Mouse (Mus musculus): ENCODE measurements around the gene Otop3.

Otop3 gene

DNA sequence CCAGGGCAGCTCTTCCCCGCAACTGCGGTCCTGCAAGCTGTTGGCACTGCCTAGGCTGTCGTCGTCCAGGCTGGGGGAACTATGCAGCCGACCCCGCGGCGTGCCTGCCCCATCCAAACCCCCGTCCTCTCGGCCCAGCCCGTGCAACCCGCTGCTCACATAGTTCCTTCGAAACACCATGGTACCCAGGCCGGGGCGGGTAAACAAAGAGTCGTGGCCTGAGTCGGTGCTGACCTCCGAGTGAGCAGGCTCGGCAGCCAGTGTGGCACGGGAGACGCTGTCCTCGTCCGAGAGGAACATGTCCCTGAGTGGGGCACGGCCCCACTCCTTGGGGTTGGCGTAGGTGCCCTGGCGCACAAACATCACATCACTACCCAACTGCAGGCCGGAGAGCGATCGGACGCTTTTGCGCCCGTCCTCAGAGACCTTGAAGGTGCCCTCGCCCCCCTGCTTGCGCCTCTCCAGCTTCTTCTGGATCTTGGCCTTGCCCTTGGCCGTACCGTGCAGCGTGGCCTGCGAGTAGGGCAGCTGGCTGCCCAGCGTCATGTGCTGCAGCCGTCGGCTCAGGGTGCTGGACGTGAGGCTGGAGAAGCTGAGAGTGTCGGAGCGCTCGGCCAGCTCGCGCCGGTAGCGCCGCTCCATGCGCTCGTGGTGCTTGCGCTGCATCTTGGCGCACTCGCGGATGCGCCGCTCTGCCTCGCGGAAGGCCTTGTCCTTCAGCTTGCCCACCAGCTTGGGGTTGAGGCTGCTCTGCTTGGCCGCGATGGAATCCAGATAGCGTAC, 16.1 kb upstream of the Otop3 start:
- no peak for DNase-seq (ENCODE audit: low read depth, low spot score)

DNA sequence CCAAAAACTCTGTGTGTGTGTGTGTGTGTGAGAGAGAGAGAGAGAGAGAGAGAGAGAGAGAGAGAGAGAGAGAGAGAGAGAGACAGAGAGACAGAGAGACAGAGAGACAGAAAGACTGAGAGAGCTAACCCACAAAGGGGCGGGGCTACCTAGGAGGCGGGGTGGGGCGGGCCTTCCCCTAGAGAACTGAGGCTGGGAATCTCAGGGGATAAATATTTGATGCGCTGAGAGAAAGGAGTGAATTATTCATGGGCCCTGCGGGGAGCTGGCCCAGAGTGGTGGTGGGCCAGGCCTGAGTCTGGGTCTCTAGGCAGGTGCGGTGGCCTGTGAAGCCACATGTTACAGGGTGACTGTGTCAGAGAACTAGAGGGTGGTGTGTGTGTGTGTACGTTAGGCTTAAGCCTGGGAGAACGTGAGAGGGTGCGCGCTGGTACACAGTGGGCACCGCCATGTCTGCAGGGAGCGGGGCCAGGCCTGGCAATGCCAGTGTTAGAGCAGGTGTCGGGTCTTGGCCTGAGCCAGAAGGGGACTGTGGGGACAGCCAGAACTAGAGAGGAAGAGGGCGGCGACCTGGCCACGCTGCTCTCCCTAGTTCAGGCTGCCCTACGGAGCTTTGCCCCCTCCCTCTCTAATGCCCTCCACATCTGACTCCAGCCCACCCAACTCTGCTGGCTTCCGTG, 14.7 kb upstream of the Otop3 start:
- peak; percentile 65 for DNase-seq (ENCODE audit: low read depth, low spot score)

- peak; percentile 88 for DNase-seq (ENCODE audit: low read depth, low spot score)
Observed at GRCm38 (mm10) chr11:115321906-115322693, 12.4 kb upstream of the Otop3 start, which contains the start of gene Ush1g. Gene Ush1g (minus strand): TSS chr11:115322041.

DNA sequence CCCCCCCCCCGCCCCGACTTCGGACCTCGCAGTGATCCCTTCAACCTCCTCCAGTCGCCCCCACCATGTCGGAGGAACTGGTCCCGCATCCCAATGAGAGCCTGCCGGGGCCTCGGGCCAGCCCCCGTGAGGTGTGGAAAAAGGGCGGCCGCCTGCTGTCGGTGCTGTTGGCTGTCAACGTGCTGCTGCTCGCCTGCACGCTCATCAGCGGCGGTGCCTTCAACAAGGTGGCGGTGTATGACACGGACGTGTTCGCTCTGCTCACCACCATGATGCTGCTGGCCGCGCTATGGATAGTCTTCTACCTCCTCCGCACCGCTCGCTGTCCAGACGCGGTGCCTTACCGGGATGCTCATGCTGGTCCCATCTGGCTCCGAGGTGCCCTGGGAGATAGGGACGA, 11.2 kb upstream of the Otop3 start:
- no peak for DNase-seq (ENCODE audit: low read depth, low spot score)

- peak; percentile 69 for DNase-seq (ENCODE audit: low read depth, low spot score)
Observed at GRCm38 (mm10) chr11:115326730-115327129, 7.8 kb upstream of the Otop3 start.

DNA sequence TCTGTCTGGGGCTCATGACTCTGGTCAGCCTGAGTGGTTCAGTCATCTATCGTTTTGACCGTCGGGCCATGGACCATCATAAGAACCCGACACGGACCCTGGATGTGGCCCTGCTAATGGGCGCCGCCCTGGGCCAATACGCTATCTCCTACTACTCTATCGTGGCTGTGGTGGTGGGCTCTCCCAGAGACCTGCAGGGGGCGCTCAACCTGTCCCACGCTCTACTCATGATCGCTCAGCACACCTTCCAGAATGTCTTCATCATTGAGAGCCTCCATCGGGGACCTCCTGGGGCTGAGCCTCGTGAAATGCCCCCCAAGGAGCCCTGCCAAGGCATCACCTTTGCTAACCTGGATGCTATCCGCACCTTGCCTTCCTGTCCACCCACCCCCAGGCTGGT, 5.2 kb upstream of the Otop3 start:
- DNase-seq (ENCODE audit: low read depth, low spot score): no peak

- no peak for DNase-seq (ENCODE audit: low read depth, low spot score)
Observed at GRCm38 (mm10) chr11:115335223-115335622, 692 bp downstream of the Otop3 start.

- no peak for DNase-seq (ENCODE audit: low read depth, low spot score)
Observed at GRCm38 (mm10) chr11:115336115-115336514, 1.6 kb downstream of the Otop3 start.

- no peak for DNase-seq (ENCODE audit: low read depth, low spot score)
Observed at GRCm38 (mm10) chr11:115337350-115337749, 2.8 kb downstream of the Otop3 start.

GRCm38 (mm10) chr11:115337826-115338225, 3.3 kb downstream of the Otop3 start:
- DNase-seq (ENCODE audit: low read depth, low spot score): no peak

- DNase-seq (ENCODE audit: low read depth, low spot score): peak; percentile 34
Observed at GRCm38 (mm10) chr11:115341246-115341645, 6.7 kb downstream of the Otop3 start.

GRCm38 (mm10) chr11:115341866-115342265, 7.3 kb downstream of the Otop3 start:
- no peak for DNase-seq (ENCODE audit: low read depth, low spot score)

DNA sequence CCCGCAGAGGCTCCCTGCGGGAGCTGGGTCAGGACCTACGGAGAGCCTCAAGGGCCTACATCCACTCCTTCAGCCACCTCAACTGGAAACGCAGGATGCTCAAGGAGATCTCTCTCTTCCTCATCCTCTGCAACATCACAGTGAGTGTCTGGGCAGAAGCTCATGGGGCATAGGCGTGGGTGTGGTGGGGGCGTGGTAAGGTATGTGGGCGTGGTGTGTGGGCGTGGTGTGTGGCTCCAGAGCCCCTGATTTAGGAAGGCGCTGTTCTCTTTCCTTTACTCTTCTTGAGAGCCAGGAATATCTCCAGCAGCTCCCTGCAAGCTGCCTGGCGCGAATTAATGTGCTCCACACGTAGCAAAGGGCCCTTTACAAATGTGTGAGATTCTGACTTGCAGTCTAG, 10.4 kb downstream of the Otop3 start:
- DNase-seq (ENCODE audit: low read depth, low spot score): peak; percentile 39

DNA sequence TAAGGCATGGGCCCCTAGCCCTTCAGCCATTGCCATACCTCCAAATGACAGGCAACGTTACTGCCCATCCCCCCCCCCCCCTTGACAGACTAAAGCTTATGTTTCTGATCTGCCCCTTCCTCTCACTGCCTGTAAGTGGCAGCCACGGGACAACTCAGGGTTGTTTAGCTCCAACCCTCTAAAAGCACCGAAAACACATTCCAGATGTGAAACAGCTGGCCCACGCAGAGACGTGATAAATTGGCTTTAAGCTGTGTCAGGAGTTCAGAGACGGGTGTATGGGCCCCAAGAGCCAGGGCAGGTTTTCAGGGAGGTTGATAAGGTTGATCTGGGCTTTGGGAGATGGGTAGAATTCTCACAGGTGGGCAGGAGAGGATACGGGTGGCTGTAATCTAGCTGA, 11.0 kb downstream of the Otop3 start:
- DNase-seq (ENCODE audit: low read depth, low spot score): no peak

DNA sequence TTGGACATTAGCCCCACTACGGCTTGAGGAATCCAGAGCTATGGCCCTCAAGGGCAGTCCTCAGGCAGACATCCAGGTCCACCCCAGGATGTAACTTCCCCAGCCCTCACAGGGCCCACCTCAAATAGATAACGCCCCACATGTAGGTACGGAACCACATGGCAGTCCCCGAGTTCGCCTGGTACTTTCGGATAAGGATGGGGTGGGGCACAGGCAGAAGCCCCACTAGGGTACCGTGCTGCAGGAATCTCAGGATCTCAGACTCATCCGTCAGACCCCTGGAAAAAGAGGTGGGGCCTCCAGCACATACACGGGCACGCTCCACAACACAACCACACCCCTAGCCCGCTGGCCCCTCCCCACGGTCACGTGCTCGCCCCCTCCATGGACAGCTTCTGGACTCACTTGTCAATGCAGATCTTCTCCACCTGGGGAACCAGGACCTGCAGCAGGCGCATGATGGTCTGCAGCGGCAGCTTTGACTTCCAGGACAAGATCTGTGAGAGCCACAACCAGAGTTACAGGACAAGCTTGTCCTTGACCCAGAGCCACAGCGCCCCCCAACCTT, 14.2 kb downstream of the Otop3 start:
- no peak for DNase-seq (ENCODE audit: low read depth, low spot score)

- DNase-seq (ENCODE audit: low read depth, low spot score): no peak
Observed at GRCm38 (mm10) chr11:115349976-115350375, 15.4 kb downstream of the Otop3 start.

GRCm38 (mm10) chr11:115353375-115353774, 18.8 kb downstream of the Otop3 start:
- DNase-seq (ENCODE audit: low read depth, low spot score): no peak

GRCm38 (mm10) chr11:115354183-115354582, 19.7 kb downstream of the Otop3 start:
- peak; percentile 86 for DNase-seq (ENCODE audit: low read depth, low spot score)

DNA sequence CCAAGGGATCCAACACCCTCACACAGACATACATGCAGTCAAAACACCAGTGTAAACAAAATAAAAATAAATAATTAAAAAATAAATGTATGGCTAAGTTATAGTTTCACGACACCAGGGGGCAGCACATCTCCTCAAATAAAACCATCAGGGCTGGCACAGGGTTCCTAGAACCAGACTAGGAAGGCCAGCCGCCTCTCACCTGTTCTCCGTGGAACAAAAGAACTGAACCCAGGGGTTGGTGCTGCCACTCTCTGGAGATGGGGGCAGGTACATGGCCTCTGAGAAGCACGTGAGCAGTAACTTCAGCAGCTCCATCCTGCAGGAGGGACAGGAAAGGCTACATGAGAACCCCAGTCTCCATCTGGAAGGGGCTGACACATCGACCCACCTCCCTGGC, 23.9 kb downstream of the Otop3 start:
- DNase-seq (ENCODE audit: low read depth, low spot score): peak; percentile 94

DNA sequence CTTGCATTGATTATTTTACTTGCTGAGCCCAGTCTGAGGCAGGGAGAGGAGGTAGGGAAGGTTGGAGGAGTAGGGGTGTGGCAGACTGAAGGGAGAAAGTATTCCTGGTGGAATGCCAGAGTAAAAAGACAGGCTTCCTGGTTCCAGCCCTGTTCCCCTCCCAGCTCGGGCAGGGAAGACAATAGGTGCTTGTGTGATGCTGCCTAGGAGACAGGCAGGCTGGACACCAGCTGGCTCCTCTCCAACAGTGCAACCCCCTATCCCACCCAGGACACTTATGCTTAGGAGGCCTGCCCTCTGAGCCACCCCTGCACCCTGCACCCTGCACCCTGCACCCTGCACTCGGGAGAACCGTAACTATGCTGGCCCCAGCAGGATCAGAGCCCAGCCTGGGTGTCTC, 24.8 kb downstream of the Otop3 start:
- DNase-seq (ENCODE audit: low read depth, low spot score): peak; percentile 57

GRCm38 (mm10) chr11:115359726-115360125, 25.2 kb downstream of the Otop3 start:
- no peak for DNase-seq (ENCODE audit: low read depth, low spot score)

DNA sequence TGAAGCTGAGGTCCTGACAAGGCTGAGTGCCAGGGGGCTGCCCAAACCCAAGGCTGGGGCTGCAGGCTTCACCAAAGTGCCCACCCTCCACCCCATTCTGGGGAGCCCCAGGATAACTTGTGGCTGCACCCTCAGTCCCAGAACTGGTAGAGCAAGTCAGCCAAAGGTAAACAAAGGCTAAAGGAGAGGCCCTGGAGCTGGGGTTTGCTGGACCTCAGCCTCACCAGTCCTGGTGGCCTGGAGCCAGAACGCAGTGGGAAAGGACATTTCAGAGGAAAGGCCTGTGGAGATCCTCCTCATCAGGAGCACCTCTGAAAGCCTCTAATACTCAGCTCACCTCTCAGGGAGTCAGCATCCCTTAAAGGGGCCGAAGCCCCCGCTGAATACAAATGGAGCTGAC, 29.6 kb downstream of the Otop3 start:
- DNase-seq (ENCODE audit: low read depth, low spot score): no peak
